In the genomic region with DNA sequence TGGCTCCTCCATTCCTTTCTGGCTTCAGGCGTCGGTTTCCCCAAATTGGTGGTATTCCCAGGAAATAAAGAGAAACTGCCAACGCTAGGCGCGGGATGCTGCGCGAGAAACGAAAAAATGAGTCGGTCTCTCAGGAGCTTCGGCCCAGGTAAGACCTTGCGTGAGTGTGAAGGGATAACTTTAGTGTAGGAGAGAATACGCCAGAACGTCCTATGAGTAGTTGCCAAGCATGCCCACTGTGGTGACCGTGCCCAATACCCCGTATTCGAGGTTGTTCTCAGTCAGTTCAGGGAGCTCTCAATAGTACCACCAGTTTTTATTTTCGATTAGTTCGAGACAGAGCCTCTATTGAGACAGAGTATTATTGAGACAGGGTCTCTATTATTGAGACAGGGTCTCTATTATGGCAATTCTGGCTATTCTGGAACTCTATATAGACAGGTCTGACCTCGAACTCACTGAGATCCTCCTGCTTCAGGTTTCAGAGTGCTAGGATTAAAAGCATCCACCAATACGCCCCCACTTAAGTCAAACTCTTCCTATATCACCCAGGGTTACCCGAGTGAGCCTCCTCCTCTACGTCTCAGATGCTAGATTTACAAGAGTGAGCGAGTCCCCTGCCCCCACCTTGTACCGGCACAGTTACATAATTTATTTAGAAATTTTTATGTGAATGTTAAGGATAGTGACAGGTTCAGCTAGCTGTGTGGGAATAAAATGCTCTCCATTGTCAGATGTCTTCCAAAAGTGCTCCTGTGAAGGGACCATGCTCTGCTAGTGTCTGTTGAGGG, we compare ENCODE assay signal across 8 mouse cellular contexts. TPM values are rescaled to one million over a fixed set of nuclear protein-coding genes. Genes with fewer than 3 reads are reported as not detected.
DNase-seq lines count a peak whose midpoint lies in the region; ATAC-seq lines count a peak whose summit lies in the region.

No protein-coding gene starts in this region.

- H3K9ac ChIP-seq in kidney, embryonic 15.5 days: peak overlapping the region; percentile 90
- peak overlapping the region; percentile 59 for H3K9ac ChIP-seq in forebrain, embryonic 15.5 days (replicated peaks)

- peak overlapping the region; percentile 89 for H3K4me2 ChIP-seq in kidney, embryonic 15.5 days
- peak overlapping the region; percentile 86 for H3K4me2 ChIP-seq in forebrain, embryonic 15.5 days (replicated peaks)

- peaks cover 54% of the 10 kb centered on the region for H3K36me3 ChIP-seq in kidney, embryonic 15.5 days
- peaks cover 30% of the 10 kb centered on the region for H3K36me3 ChIP-seq in forebrain, embryonic 15.5 days

- DNase-seq in kidney, postnatal 4 days: no peak
- peak; percentile 17 for DNase-seq in MEL-GATA-1-ER (ENCODE audit: extremely low read depth, low read depth)
- no peak for DNase-seq in urinary bladder, adult 2 months (ENCODE audit: low spot score)
- DNase-seq in embryo, embryonic 10 days (ENCODE audit: low spot score): no peak
- DNase-seq in left cerebral cortex, adult 8-10 months (ENCODE audit: low spot score in 2 of 2): no peak

- H3K27me3 ChIP-seq in kidney, embryonic 15.5 days: no peaks in the 10 kb centered on the region
- no peaks in the 10 kb centered on the region for H3K27me3 ChIP-seq in forebrain, embryonic 15.5 days

- H3K4me1 ChIP-seq in kidney, embryonic 15.5 days: peaks cover 25% of the 10 kb centered on the region
- H3K4me1 ChIP-seq in forebrain, embryonic 15.5 days: peaks cover 31% of the 10 kb centered on the region

- WGBS in kidney, embryonic 15.5 days: 3% methylated on average over 24 of the region's 24 CpGs
- 9% methylated on average over 24 of the region's 24 CpGs for WGBS in forebrain, embryonic 15.5 days

- H3K27ac ChIP-seq in kidney, embryonic 15.5 days: peak overlapping the region; percentile 88; the same call in 1 of the 2 replicates
- H3K27ac ChIP-seq in forebrain, embryonic 15.5 days (replicated peaks): peak overlapping the region; percentile 72

- no peaks in the 10 kb centered on the region for H3K9me3 ChIP-seq in kidney, embryonic 15.5 days (replicated peaks)
- H3K9me3 ChIP-seq in forebrain, embryonic 15.5 days: no peaks in the 10 kb centered on the region

- peak; percentile 57 for ATAC-seq in kidney, embryonic 15.5 days (replicated peaks; ENCODE audit: low FRiP score)
- peak; percentile 60 for ATAC-seq in forebrain, embryonic 15.5 days (replicated peaks)
- peak; percentile 28 for ATAC-seq in megakaryocyte, adult 5-6 weeks (ENCODE audit: poor library complexity, severe bottlenecking)

- H3K4me3 ChIP-seq in kidney, embryonic 15.5 days (replicated peaks): peak overlapping the region; percentile 93
- peak overlapping the region; percentile 57 for H3K4me3 ChIP-seq in forebrain, embryonic 15.5 days

RNA-seq across cellular contexts. Expression of a gene that starts 0.7 kb away (rescaled TPM):
- 189 and 206 TPM in 2 replicates for polyA plus RNA-seq in kidney, embryonic 15.5 days (2015; fragmentation: Nextera tagmentation; extraction: Ambion mirVana)
- 155 and 157 TPM in 2 replicates for polyA plus RNA-seq in forebrain, embryonic 15.5 days (2015; fragmentation: Nextera tagmentation; extraction: Ambion mirVana)
- total RNA-seq in megakaryocyte, adult 5-6 weeks (2015): 69.4 and 88.2 TPM in 2 replicates
- total RNA-seq in megakaryocyte, adult 5-6 weeks (2017): 74.8 and 86.5 TPM in 2 replicates
- polyA plus RNA-seq in urinary bladder, adult 2 months (2012; rRNA removed): 50.0 and 50.9 TPM in 2 replicates
- 10 to 100 TPM; 49.5 to 53.6 (median 51.3) TPM for total RNA-seq in left cerebral cortex, adult 8-10 months (2022)

RNA-seq across cellular contexts. Expression of a gene that starts 27.6 kb away (rescaled TPM):
- 89.4 and 89.9 TPM in 2 replicates for polyA plus RNA-seq in kidney, embryonic 15.5 days (2015; fragmentation: Nextera tagmentation; extraction: Ambion mirVana)
- polyA plus RNA-seq in forebrain, embryonic 15.5 days (2015; fragmentation: Nextera tagmentation; extraction: Ambion mirVana): 72.9 and 74.8 TPM in 2 replicates
- total RNA-seq in megakaryocyte, adult 5-6 weeks (2015): 161 and 183 TPM in 2 replicates
- total RNA-seq in megakaryocyte, adult 5-6 weeks (2017): 221 and 259 TPM in 2 replicates
- polyA plus RNA-seq in urinary bladder, adult 2 months (2012; rRNA removed): 141 and 178 TPM in 2 replicates
- total RNA-seq in left cerebral cortex, adult 8-10 months (2022): 10 to 100 TPM; 51.9 to 75.8 (median 64.6) TPM

RNA-seq across cellular contexts. Expression of a gene that starts 50.3 kb away (rescaled TPM):
- polyA plus RNA-seq in kidney, embryonic 15.5 days (2015; fragmentation: Nextera tagmentation; extraction: Ambion mirVana): 85.1 and 86.3 TPM in 2 replicates
- 60.7 and 62.8 TPM in 2 replicates for polyA plus RNA-seq in forebrain, embryonic 15.5 days (2015; fragmentation: Nextera tagmentation; extraction: Ambion mirVana)
- 238 and 266 TPM in 2 replicates for total RNA-seq in megakaryocyte, adult 5-6 weeks (2015)
- 65.2 and 68.5 TPM in 2 replicates for total RNA-seq in megakaryocyte, adult 5-6 weeks (2017)
- polyA plus RNA-seq in urinary bladder, adult 2 months (2012; rRNA removed): 44.5 and 55.8 TPM in 2 replicates
- 10 to 100 TPM; 80.6 to 86.1 (median 82.8) TPM for total RNA-seq in left cerebral cortex, adult 8-10 months (2022)
